Mouse (Mus musculus): ENCODE data around the gene Vps72. TPM values are rescaled to one million over a fixed set of nuclear protein-coding genes. Genes with fewer than 3 reads are reported as not detected.
A peak's percentile ranks its signal among the peaks of the same experiment; 100 is the strongest.
"Not testable (repeated sequence)": the region's sequence is repeated elsewhere in the genome, so short reads cannot be mapped to it uniquely, and the experiment has no call there.

The Vps72 gene
- polyA plus RNA-seq, 1 experiment from 2014 or later: 238 TPM

DNA sequence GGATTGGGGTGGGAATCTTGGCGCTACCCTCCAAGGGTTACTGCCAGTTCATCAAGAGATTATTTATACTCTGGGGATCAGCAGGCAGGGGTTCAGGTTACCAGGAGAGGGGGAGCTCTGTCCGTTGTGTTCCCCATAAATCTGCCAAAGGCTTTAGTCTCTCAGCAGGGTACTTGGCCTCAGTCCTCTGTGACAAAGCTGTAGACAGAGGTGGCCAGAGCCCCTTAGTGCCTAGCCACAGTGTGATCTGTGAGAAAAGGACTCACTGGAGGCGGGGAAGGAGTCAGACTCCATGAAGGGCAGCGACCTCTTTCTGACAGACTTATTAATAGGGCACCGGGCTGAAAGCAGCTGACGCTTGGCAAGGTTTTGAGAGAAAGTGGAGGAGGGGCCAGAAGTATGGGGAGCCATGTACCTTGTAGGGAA lies 18.4 kb downstream of the Vps72 start:
- ATAC-seq (ENCODE audit: low FRiP score): no peak
- H3K36me3 ChIP-seq (ENCODE audit: control insufficient read depth, insufficient read depth, low read length): 0 out of 2 replicates have a peak, but pooled peaks cover 5% of the 10 kb centered on the region
- peak; percentile 70 for DNase-seq (ENCODE audit: low spot score, missing footprints)
- no peak overlapping the region for H3K27ac ChIP-seq (ENCODE audit: low read depth, low read length)
- no peak overlapping the region for H3K4me3 ChIP-seq (ENCODE audit: low read depth, low read length)
- no peaks in the 10 kb centered on the region for H3K27me3 ChIP-seq (ENCODE audit: control insufficient read depth, insufficient read depth, low read length)
- 58% methylated on average over 6 of the region's 6 CpGs for WGBS
- peaks cover 4% of the 10 kb centered on the region for H3K4me1 ChIP-seq (ENCODE audit: control insufficient read depth, insufficient read depth, low read length)
- H3K4me2 ChIP-seq: no peak overlapping the region
- H3K9ac ChIP-seq (ENCODE audit: low read length): no peak overlapping the region
- no peaks in the 10 kb centered on the region for H3K9me3 ChIP-seq (ENCODE audit: control insufficient read depth, low read length)

DNA sequence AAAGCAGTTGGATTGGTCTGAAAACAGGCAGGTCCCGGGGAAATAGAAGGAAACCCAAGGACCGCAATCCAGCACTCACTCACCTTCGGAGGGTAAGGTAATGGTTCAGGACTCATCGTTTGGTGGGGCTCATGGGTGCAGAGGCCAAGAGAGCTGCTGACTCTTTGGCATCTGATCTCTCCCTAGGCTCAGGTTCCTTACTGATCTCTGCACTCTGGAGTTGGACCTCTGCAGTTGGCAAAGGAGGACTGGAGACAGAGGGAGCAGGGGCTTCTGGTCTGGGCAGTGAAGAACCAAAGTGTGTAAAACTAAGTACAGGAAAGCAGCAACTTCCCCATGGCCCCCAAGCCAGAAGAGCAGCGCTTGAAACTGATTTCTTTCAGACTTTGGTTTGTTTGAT lies 19.3 kb downstream of the Vps72 start:
- 82% methylated on average over 5 of the region's 5 CpGs for WGBS
- H3K4me3 ChIP-seq (ENCODE audit: low read depth, low read length): no peak overlapping the region
- H3K27ac ChIP-seq (ENCODE audit: low read depth, low read length): no peak overlapping the region
- no peaks in the 10 kb centered on the region for H3K27me3 ChIP-seq (ENCODE audit: control insufficient read depth, insufficient read depth, low read length)
- no peak overlapping the region for H3K9ac ChIP-seq (ENCODE audit: low read length)
- H3K4me2 ChIP-seq: no peak overlapping the region
- peaks cover 7% of the 10 kb centered on the region for H3K4me1 ChIP-seq (ENCODE audit: control insufficient read depth, insufficient read depth, low read length)
- H3K9me3 ChIP-seq (ENCODE audit: control insufficient read depth, low read length): no peaks in the 10 kb centered on the region
- DNase-seq (ENCODE audit: low spot score, missing footprints) (no peak), ATAC-seq (ENCODE audit: low FRiP score) (no peak)
- 0 out of 2 replicates have a peak, but pooled peaks cover 5% of the 10 kb centered on the region for H3K36me3 ChIP-seq (ENCODE audit: control insufficient read depth, insufficient read depth, low read length)

- H3K4me3 ChIP-seq (ENCODE audit: low read depth, low read length): not testable (repeated sequence)
- 82% methylated on average over 2 of the region's 2 CpGs for WGBS
- H3K4me1 ChIP-seq (ENCODE audit: control insufficient read depth, insufficient read depth, low read length): peaks cover 11% of the 10 kb centered on the region
Measured at GRCm38 (mm10) chr3:95132389-95132788, 21.6 kb downstream of the Vps72 start.

GRCm38 (mm10) chr3:95133176-95133575 lies 22.4 kb downstream of the Vps72 start:
- no peak for DNase-seq (ENCODE audit: low spot score, missing footprints)
- Histone ChIP-seq H3K9me3 (ENCODE audit: control insufficient read depth, low read length) (no peaks in the 10 kb centered on the region), H3K4me1 (ENCODE audit: control insufficient read depth, insufficient read depth, low read length) (peaks cover 11% of the 10 kb centered on the region), H3K36me3 (ENCODE audit: control insufficient read depth, insufficient read depth, low read length) (peaks cover 7% of the 10 kb centered on the region; the same call in 1 of the 2 replicates), H3K27ac (ENCODE audit: low read depth, low read length) (no peak overlapping the region), H3K27me3 (ENCODE audit: control insufficient read depth, insufficient read depth, low read length) (no peaks in the 10 kb centered on the region), H3K4me3 (ENCODE audit: low read depth, low read length) (peak overlapping the region; percentile 67), H3K4me2 (peak overlapping the region; percentile 86), H3K9ac (ENCODE audit: low read length) (peak overlapping the region; percentile 72)
- 57% methylated on average over 11 of the region's 11 CpGs for WGBS
- ATAC-seq (ENCODE audit: low FRiP score): peak; percentile 8; the same call in 1 of the 2 replicates

More at GRCm38 (mm10) chr3:95132389-95132788, 21.6 kb downstream of the Vps72 start:
- not testable (repeated sequence) for H3K36me3 ChIP-seq (ENCODE audit: control insufficient read depth, insufficient read depth, low read length); H3K4me2 ChIP-seq; ATAC-seq (ENCODE audit: low FRiP score); H3K27me3 ChIP-seq (ENCODE audit: control insufficient read depth, insufficient read depth, low read length); H3K9me3 ChIP-seq (ENCODE audit: control insufficient read depth, low read length); H3K9ac ChIP-seq (ENCODE audit: low read length); DNase-seq (ENCODE audit: low spot score, missing footprints); H3K27ac ChIP-seq (ENCODE audit: low read depth, low read length)

GRCm38 (mm10) chr3:95133680-95134101 lies 22.9 kb downstream of the Vps72 start, which contains the start of the genes Scnm1 and Lysmd1:
Gene Scnm1 (minus strand): TSS chr3:95134011.
Gene Lysmd1 (plus strand): TSS chr3:95134088.
- no peaks in the 10 kb centered on the region for H3K9me3 ChIP-seq (ENCODE audit: control insufficient read depth, low read length)
- H3K4me1 ChIP-seq (ENCODE audit: control insufficient read depth, insufficient read depth, low read length): peaks cover 11% of the 10 kb centered on the region
- H3K4me3 ChIP-seq (ENCODE audit: low read depth, low read length): peak within 1 kb of the TSS; percentile 67
- 0% methylated on average over 20 of the region's 20 CpGs for WGBS
- H3K4me2 ChIP-seq: peak within 1 kb of the TSS; percentile 86
- H3K27me3 ChIP-seq (ENCODE audit: control insufficient read depth, insufficient read depth, low read length): no peaks in the 10 kb centered on the region
- DNase-seq (ENCODE audit: low spot score, missing footprints) (peak; percentile 99), ATAC-seq (ENCODE audit: low FRiP score) (peak; percentile 91)
- H3K9ac ChIP-seq (ENCODE audit: low read length): peak within 1 kb of the TSS; percentile 72
- H3K27ac ChIP-seq (ENCODE audit: low read depth, low read length): no peak within 1 kb of the TSS; the same call in 1 of the 2 replicates
- peaks cover 7% of the 10 kb centered on the region; the same call in 1 of the 2 replicates for H3K36me3 ChIP-seq (ENCODE audit: control insufficient read depth, insufficient read depth, low read length)

- ATAC-seq (ENCODE audit: low FRiP score): peak; percentile 62
- H3K36me3 ChIP-seq (ENCODE audit: control insufficient read depth, insufficient read depth, low read length); H3K27me3 ChIP-seq (ENCODE audit: control insufficient read depth, insufficient read depth, low read length); H3K27ac ChIP-seq (ENCODE audit: low read depth, low read length); H3K9ac ChIP-seq (ENCODE audit: low read length); H3K9me3 ChIP-seq (ENCODE audit: control insufficient read depth, low read length); H3K4me2 ChIP-seq; DNase-seq (ENCODE audit: low spot score, missing footprints): not testable (repeated sequence)
- peak overlapping the region; percentile 67 for H3K4me3 ChIP-seq (ENCODE audit: low read depth, low read length)
- H3K4me1 ChIP-seq (ENCODE audit: control insufficient read depth, insufficient read depth, low read length): peaks cover 11% of the 10 kb centered on the region
- no CpG with 5 or more reads among the region's 12 CpGs for WGBS
Measured at GRCm38 (mm10) chr3:95134133-95134532, 23.3 kb downstream of the Vps72 start.

- H3K4me3 ChIP-seq (ENCODE audit: low read depth, low read length): peak overlapping the region; percentile 22; the same call in 1 of the 2 replicates
- DNase-seq (ENCODE audit: low spot score, missing footprints) (peak; percentile 82), ATAC-seq (ENCODE audit: low FRiP score) (0 out of 2 replicates have a peak, but pooled peaks have one; percentile 10)
- H3K9me3 ChIP-seq (ENCODE audit: control insufficient read depth, low read length): no peaks in the 10 kb centered on the region
- no peak overlapping the region for H3K9ac ChIP-seq (ENCODE audit: low read length)
- peaks cover 11% of the 10 kb centered on the region for H3K4me1 ChIP-seq (ENCODE audit: control insufficient read depth, insufficient read depth, low read length)
- no peak overlapping the region for H3K27ac ChIP-seq (ENCODE audit: low read depth, low read length)
- 33% methylated on average over 6 of the region's 6 CpGs for WGBS
- H3K36me3 ChIP-seq (ENCODE audit: control insufficient read depth, insufficient read depth, low read length): peaks cover 3% of the 10 kb centered on the region; the same call in 1 of the 2 replicates
- H3K4me2 ChIP-seq: peak overlapping the region; percentile 46
- no peaks in the 10 kb centered on the region for H3K27me3 ChIP-seq (ENCODE audit: control insufficient read depth, insufficient read depth, low read length)
Measured at GRCm38 (mm10) chr3:95135023-95135422, 24.2 kb downstream of the Vps72 start.

DNA sequence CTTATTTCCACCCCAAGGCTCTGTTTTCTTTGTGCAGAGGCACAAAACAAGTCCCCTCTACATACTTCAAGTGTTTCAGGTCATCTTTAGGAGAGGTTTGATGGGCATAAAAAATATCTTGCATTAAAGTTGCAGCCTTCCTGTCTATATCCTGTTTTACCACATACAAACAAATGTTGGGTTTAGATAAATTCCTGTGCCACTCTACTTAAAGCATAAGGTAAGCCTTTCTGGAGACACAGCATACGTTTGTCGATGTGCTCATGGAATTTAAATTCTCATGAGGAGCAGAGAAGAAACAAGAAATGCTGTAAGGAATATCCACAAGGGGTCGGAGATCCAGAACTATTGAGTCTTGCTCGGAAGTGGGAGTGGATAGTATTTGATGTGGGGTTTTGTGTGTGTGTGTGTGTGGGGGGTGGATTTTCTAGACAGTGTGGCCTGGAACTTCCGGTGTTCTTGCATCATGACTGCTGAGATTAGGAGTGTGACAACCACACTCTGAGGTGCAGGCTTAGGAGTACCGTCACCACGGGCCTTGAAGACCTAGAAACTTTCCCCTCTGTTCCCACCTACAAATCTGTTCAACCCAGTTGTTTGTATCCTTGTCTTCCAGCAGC lies 24.7 kb downstream of the Vps72 start:
- Histone ChIP-seq H3K4me3 (ENCODE audit: low read depth, low read length) (no peak overlapping the region), H3K9me3 (ENCODE audit: control insufficient read depth, low read length) (no peaks in the 10 kb centered on the region), H3K27ac (ENCODE audit: low read depth, low read length) (no peak overlapping the region), H3K27me3 (ENCODE audit: control insufficient read depth, insufficient read depth, low read length) (no peaks in the 10 kb centered on the region), H3K36me3 (ENCODE audit: control insufficient read depth, insufficient read depth, low read length) (peaks cover 2% of the 10 kb centered on the region; the same call in 1 of the 2 replicates), H3K4me2 (no peak overlapping the region), H3K9ac (ENCODE audit: low read length) (no peak overlapping the region), H3K4me1 (ENCODE audit: control insufficient read depth, insufficient read depth, low read length) (peaks cover 11% of the 10 kb centered on the region)
- no peak for ATAC-seq (ENCODE audit: low FRiP score)
- DNase-seq (ENCODE audit: low spot score, missing footprints): peak; percentile 60
- WGBS: 91% methylated on average over 7 of the region's 7 CpGs

GRCm38 (mm10) chr3:95136336-95136735 lies 25.5 kb downstream of the Vps72 start:
- Histone ChIP-seq H3K4me2 (no peak overlapping the region), H3K4me3 (ENCODE audit: low read depth, low read length) (no peak overlapping the region), H3K36me3 (ENCODE audit: control insufficient read depth, insufficient read depth, low read length) (peaks cover 2% of the 10 kb centered on the region; the same call in 1 of the 2 replicates), H3K27me3 (ENCODE audit: control insufficient read depth, insufficient read depth, low read length) (no peaks in the 10 kb centered on the region), H3K4me1 (ENCODE audit: control insufficient read depth, insufficient read depth, low read length) (peaks cover 11% of the 10 kb centered on the region), H3K27ac (ENCODE audit: low read depth, low read length) (no peak overlapping the region), H3K9me3 (ENCODE audit: control insufficient read depth, low read length) (no peaks in the 10 kb centered on the region), H3K9ac (ENCODE audit: low read length) (no peak overlapping the region)
- peak; percentile 45 for DNase-seq (ENCODE audit: low spot score, missing footprints)
- ATAC-seq (ENCODE audit: low FRiP score): no peak
- 94% methylated on average over 3 of the region's 3 CpGs for WGBS
